Mouse (Mus musculus): Measurements from ENCODE around the gene Tacr2.

Tacr2 gene

GRCm38 (mm10) chr10:62238688-62239087 is 13.6 kb upstream of the Tacr2 start:
- DNase-seq (ENCODE audit: low read depth in 2 of 2, low spot score in 2 of 2): no peak

- no peak for DNase-seq (ENCODE audit: low read depth in 2 of 2, low spot score in 2 of 2)
Observed at GRCm38 (mm10) chr10:62239270-62239669, 13.0 kb upstream of the Tacr2 start.

GRCm38 (mm10) chr10:62242358-62242757 is 9.9 kb upstream of the Tacr2 start:
- no peak for DNase-seq (ENCODE audit: low read depth in 2 of 2, low spot score in 2 of 2)

GRCm38 (mm10) chr10:62242896-62243295 is 9.3 kb upstream of the Tacr2 start:
- DNase-seq (ENCODE audit: low read depth in 2 of 2, low spot score in 2 of 2): peak; percentile 48 to 66

- no peak for DNase-seq (ENCODE audit: low read depth in 2 of 2, low spot score in 2 of 2)
Observed at GRCm38 (mm10) chr10:62244067-62244466, 8.2 kb upstream of the Tacr2 start.

GRCm38 (mm10) chr10:62247156-62247555 is 5.1 kb upstream of the Tacr2 start:
- DNase-seq (ENCODE audit: low read depth in 2 of 2, low spot score in 2 of 2): no peak

GRCm38 (mm10) chr10:62247815-62248214 is 4.4 kb upstream of the Tacr2 start:
- peak; percentile 18 to 24 for DNase-seq (ENCODE audit: low read depth in 2 of 2, low spot score in 2 of 2)

- no peak for DNase-seq (ENCODE audit: low read depth in 2 of 2, low spot score in 2 of 2)
Observed at GRCm38 (mm10) chr10:62252496-62253235, 428 bp downstream of the Tacr2 start.

- no peak for DNase-seq (ENCODE audit: low read depth in 2 of 2, low spot score in 2 of 2)
Observed at GRCm38 (mm10) chr10:62258298-62258697, 6.1 kb downstream of the Tacr2 start.

GRCm38 (mm10) chr10:62261115-62261886 is 9.1 kb downstream of the Tacr2 start:
- peak; percentile 52 to 59 for DNase-seq (ENCODE audit: low read depth in 2 of 2, low spot score in 2 of 2)

GRCm38 (mm10) chr10:62264299-62264698 is 12.1 kb downstream of the Tacr2 start:
- DNase-seq (ENCODE audit: low read depth in 2 of 2, low spot score in 2 of 2): no peak

GRCm38 (mm10) chr10:62269278-62269677 is 17.0 kb downstream of the Tacr2 start:
- DNase-seq (ENCODE audit: low read depth in 2 of 2, low spot score in 2 of 2): no peak

- peak; percentile 67 to 77 for DNase-seq (ENCODE audit: low read depth in 2 of 2, low spot score in 2 of 2)
Observed at GRCm38 (mm10) chr10:62275235-62275634, 23.0 kb downstream of the Tacr2 start.

- DNase-seq (ENCODE audit: low read depth in 2 of 2, low spot score in 2 of 2): no peak
Observed at GRCm38 (mm10) chr10:62277499-62278293, 25.5 kb downstream of the Tacr2 start.

- DNase-seq (ENCODE audit: low read depth in 2 of 2, low spot score in 2 of 2): no peak
Observed at GRCm38 (mm10) chr10:62279066-62279465, 26.8 kb downstream of the Tacr2 start.

GRCm38 (mm10) chr10:62279671-62280070 is 27.4 kb downstream of the Tacr2 start:
- DNase-seq (ENCODE audit: low read depth in 2 of 2, low spot score in 2 of 2): no peak

- no peak for DNase-seq (ENCODE audit: low read depth in 2 of 2, low spot score in 2 of 2)
Observed at GRCm38 (mm10) chr10:62282782-62283181, 30.5 kb downstream of the Tacr2 start.

- DNase-seq (ENCODE audit: low read depth in 2 of 2, low spot score in 2 of 2): no peak
Observed at GRCm38 (mm10) chr10:62283206-62283792, 31.1 kb downstream of the Tacr2 start.

GRCm38 (mm10) chr10:62287460-62288124 is 35.4 kb downstream of the Tacr2 start:
- no peak for DNase-seq (ENCODE audit: low read depth in 2 of 2, low spot score in 2 of 2)

GRCm38 (mm10) chr10:62294112-62294511 is 41.9 kb downstream of the Tacr2 start:
- DNase-seq (ENCODE audit: low read depth in 2 of 2, low spot score in 2 of 2): no peak
